Mouse (Mus musculus): Measurements from ENCODE around the gene Slc37a1. TPM values are rescaled to one million over a fixed set of nuclear protein-coding genes. Genes with fewer than 3 reads are reported as not detected.

The Slc37a1 gene
- polyA plus RNA-seq, 1 experiment from 2014 or later, result 3.2 TPM

- Histone ChIP-seq H3K9me3 (ENCODE audit: control insufficient read depth, low read length) (no peaks in the 10 kb centered on the region), H3K4me3 (ENCODE audit: low read depth, low read length) (no peak overlapping the region), H3K27ac (replicated peaks; ENCODE audit: low read depth, low read length) (no peak overlapping the region), H3K27me3 (replicated peaks; ENCODE audit: control insufficient read depth, insufficient read depth, low read length) (no peaks in the 10 kb centered on the region), H3K4me1 (ENCODE audit: control insufficient read depth, insufficient read depth, low read length) (no peaks in the 10 kb centered on the region), H3K36me3 (ENCODE audit: control insufficient read depth, insufficient read depth, low read length) (no peaks in the 10 kb centered on the region), H3K9ac (ENCODE audit: low read depth, low read length) (no peak overlapping the region), H3K4me2 (ENCODE audit: low read depth, low read length) (no peak overlapping the region)
- DNase-seq (ENCODE audit: low spot score) (no peak), ATAC-seq (ENCODE audit: low read depth) (no peak)
- 71% methylated on average over 6 of the region's 6 CpGs for WGBS
Measured at GRCm38 (mm10) chr17:31280269-31280668, 6.3 kb upstream of the Slc37a1 start.

GRCm38 (mm10) chr17:31281830-31282686 is 4.5 kb upstream of the Slc37a1 start:
- no peak overlapping the region for H3K9ac ChIP-seq (ENCODE audit: low read depth, low read length)
- ATAC-seq (ENCODE audit: low read depth) (no peak), DNase-seq (ENCODE audit: low spot score) (no peak)
- H3K36me3 ChIP-seq (ENCODE audit: control insufficient read depth, insufficient read depth, low read length), result no peaks in the 10 kb centered on the region
- H3K4me2 ChIP-seq (ENCODE audit: low read depth, low read length), result peak overlapping the region; percentile 2; the same call in 1 of the 2 replicates
- H3K27me3 ChIP-seq (replicated peaks; ENCODE audit: control insufficient read depth, insufficient read depth, low read length), result no peaks in the 10 kb centered on the region
- WGBS, result 38% methylated on average over 19 of the region's 19 CpGs
- H3K4me1 ChIP-seq (ENCODE audit: control insufficient read depth, insufficient read depth, low read length), result no peaks in the 10 kb centered on the region
- no peak overlapping the region for H3K27ac ChIP-seq (replicated peaks; ENCODE audit: low read depth, low read length)
- H3K4me3 ChIP-seq (ENCODE audit: low read depth, low read length), result no peak overlapping the region
- no peaks in the 10 kb centered on the region for H3K9me3 ChIP-seq (ENCODE audit: control insufficient read depth, low read length)

GRCm38 (mm10) chr17:31282687-31283053 is 3.9 kb upstream of the Slc37a1 start:
- DNase-seq (ENCODE audit: low spot score) (no peak), ATAC-seq (ENCODE audit: low read depth) (no peak)
- Histone ChIP-seq H3K27me3 (replicated peaks; ENCODE audit: control insufficient read depth, insufficient read depth, low read length) (no peaks in the 10 kb centered on the region), H3K9me3 (ENCODE audit: control insufficient read depth, low read length) (no peaks in the 10 kb centered on the region), H3K4me1 (ENCODE audit: control insufficient read depth, insufficient read depth, low read length) (no peaks in the 10 kb centered on the region), H3K9ac (ENCODE audit: low read depth, low read length) (no peak overlapping the region), H3K4me3 (ENCODE audit: low read depth, low read length) (no peak overlapping the region), H3K4me2 (ENCODE audit: low read depth, low read length) (no peak overlapping the region), H3K36me3 (ENCODE audit: control insufficient read depth, insufficient read depth, low read length) (no peaks in the 10 kb centered on the region), H3K27ac (replicated peaks; ENCODE audit: low read depth, low read length) (no peak overlapping the region)
- 23% methylated on average over 7 of the region's 7 CpGs for WGBS

GRCm38 (mm10) chr17:31285867-31286266 is 725 bp upstream of the Slc37a1 start:
- H3K36me3 ChIP-seq (ENCODE audit: control insufficient read depth, insufficient read depth, low read length), result no peaks in the 10 kb centered on the region
- H3K4me1 ChIP-seq (ENCODE audit: control insufficient read depth, insufficient read depth, low read length), result no peaks in the 10 kb centered on the region
- 74% methylated on average over 2 of the region's 2 CpGs for WGBS
- H3K4me3 ChIP-seq (ENCODE audit: low read depth, low read length), result no peak overlapping the region
- H3K9me3 ChIP-seq (ENCODE audit: control insufficient read depth, low read length), result no peaks in the 10 kb centered on the region
- no peak for DNase-seq (ENCODE audit: low spot score)
- no peak for ATAC-seq (ENCODE audit: low read depth)
- H3K9ac ChIP-seq (ENCODE audit: low read depth, low read length), result no peak overlapping the region
- H3K27me3 ChIP-seq (replicated peaks; ENCODE audit: control insufficient read depth, insufficient read depth, low read length), result no peaks in the 10 kb centered on the region
- H3K27ac ChIP-seq (replicated peaks; ENCODE audit: low read depth, low read length), result no peak overlapping the region
- H3K4me2 ChIP-seq (ENCODE audit: low read depth, low read length), result no peak overlapping the region

- Histone ChIP-seq H3K4me2 (ENCODE audit: low read depth, low read length) (no peak overlapping the region), H3K27ac (replicated peaks; ENCODE audit: low read depth, low read length) (no peak overlapping the region), H3K9me3 (ENCODE audit: control insufficient read depth, low read length) (no peaks in the 10 kb centered on the region), H3K4me1 (ENCODE audit: control insufficient read depth, insufficient read depth, low read length) (no peaks in the 10 kb centered on the region), H3K4me3 (ENCODE audit: low read depth, low read length) (no peak overlapping the region), H3K27me3 (replicated peaks; ENCODE audit: control insufficient read depth, insufficient read depth, low read length) (no peaks in the 10 kb centered on the region), H3K36me3 (ENCODE audit: control insufficient read depth, insufficient read depth, low read length) (no peaks in the 10 kb centered on the region), H3K9ac (ENCODE audit: low read depth, low read length) (no peak overlapping the region)
- ATAC-seq (ENCODE audit: low read depth) (no peak), DNase-seq (ENCODE audit: low spot score) (no peak)
- 85% methylated on average over 3 of the region's 3 CpGs for WGBS
Measured at GRCm38 (mm10) chr17:31287216-31287615, 624 bp downstream of the Slc37a1 start.

GRCm38 (mm10) chr17:31288999-31289726 is 2.6 kb downstream of the Slc37a1 start:
- WGBS, result 57% methylated on average over 7 of the region's 7 CpGs

GRCm38 (mm10) chr17:31290311-31290710 is 3.7 kb downstream of the Slc37a1 start:
- Histone ChIP-seq H3K9me3 (ENCODE audit: control insufficient read depth, low read length) (no peaks in the 10 kb centered on the region), H3K9ac (ENCODE audit: low read depth, low read length) (no peak overlapping the region), H3K36me3 (ENCODE audit: control insufficient read depth, insufficient read depth, low read length) (no peaks in the 10 kb centered on the region), H3K27me3 (replicated peaks; ENCODE audit: control insufficient read depth, insufficient read depth, low read length) (peaks cover 5% of the 10 kb centered on the region), H3K27ac (replicated peaks; ENCODE audit: low read depth, low read length) (no peak overlapping the region), H3K4me3 (ENCODE audit: low read depth, low read length) (no peak overlapping the region), H3K4me2 (ENCODE audit: low read depth, low read length) (no peak overlapping the region), H3K4me1 (ENCODE audit: control insufficient read depth, insufficient read depth, low read length) (no peaks in the 10 kb centered on the region)
- ATAC-seq (ENCODE audit: low read depth) (no peak), DNase-seq (ENCODE audit: low spot score) (no peak)

More at GRCm38 (mm10) chr17:31288999-31289726, 2.6 kb downstream of the Slc37a1 start:
- no peak overlapping the region for H3K4me2 ChIP-seq (ENCODE audit: low read depth, low read length)
- no peak overlapping the region for H3K4me3 ChIP-seq (ENCODE audit: low read depth, low read length)
- DNase-seq (ENCODE audit: low spot score) (no peak), ATAC-seq (ENCODE audit: low read depth) (no peak)
- no peaks in the 10 kb centered on the region for H3K4me1 ChIP-seq (ENCODE audit: control insufficient read depth, insufficient read depth, low read length)
- H3K36me3 ChIP-seq (ENCODE audit: control insufficient read depth, insufficient read depth, low read length), result no peaks in the 10 kb centered on the region
- no peak overlapping the region for H3K9ac ChIP-seq (ENCODE audit: low read depth, low read length)
- no peaks in the 10 kb centered on the region for H3K9me3 ChIP-seq (ENCODE audit: control insufficient read depth, low read length)
- no peaks in the 10 kb centered on the region for H3K27me3 ChIP-seq (replicated peaks; ENCODE audit: control insufficient read depth, insufficient read depth, low read length)
- no peak overlapping the region for H3K27ac ChIP-seq (replicated peaks; ENCODE audit: low read depth, low read length)

GRCm38 (mm10) chr17:31290859-31291258 is 4.3 kb downstream of the Slc37a1 start:
- Histone ChIP-seq H3K36me3 (ENCODE audit: control insufficient read depth, insufficient read depth, low read length) (no peaks in the 10 kb centered on the region), H3K4me1 (ENCODE audit: control insufficient read depth, insufficient read depth, low read length) (peaks cover 3% of the 10 kb centered on the region; the same call in 1 of the 2 replicates), H3K27me3 (replicated peaks; ENCODE audit: control insufficient read depth, insufficient read depth, low read length) (peaks cover 10% of the 10 kb centered on the region), H3K4me2 (ENCODE audit: low read depth, low read length) (no peak overlapping the region), H3K9me3 (ENCODE audit: control insufficient read depth, low read length) (no peaks in the 10 kb centered on the region), H3K9ac (ENCODE audit: low read depth, low read length) (no peak overlapping the region), H3K4me3 (ENCODE audit: low read depth, low read length) (no peak overlapping the region), H3K27ac (replicated peaks; ENCODE audit: low read depth, low read length) (no peak overlapping the region)
- ATAC-seq (ENCODE audit: low read depth) (no peak), DNase-seq (ENCODE audit: low spot score) (no peak)
- WGBS, result 62% methylated on average over 6 of the region's 6 CpGs
